Mouse (Mus musculus): ENCODE data around the gene Fbxl7. TPM values are rescaled to one million over a fixed set of nuclear protein-coding genes. Genes with fewer than 3 reads are reported as not detected.

Fbxl7 gene
- polyA plus RNA-seq, 1 experiment: not detected

DNA sequence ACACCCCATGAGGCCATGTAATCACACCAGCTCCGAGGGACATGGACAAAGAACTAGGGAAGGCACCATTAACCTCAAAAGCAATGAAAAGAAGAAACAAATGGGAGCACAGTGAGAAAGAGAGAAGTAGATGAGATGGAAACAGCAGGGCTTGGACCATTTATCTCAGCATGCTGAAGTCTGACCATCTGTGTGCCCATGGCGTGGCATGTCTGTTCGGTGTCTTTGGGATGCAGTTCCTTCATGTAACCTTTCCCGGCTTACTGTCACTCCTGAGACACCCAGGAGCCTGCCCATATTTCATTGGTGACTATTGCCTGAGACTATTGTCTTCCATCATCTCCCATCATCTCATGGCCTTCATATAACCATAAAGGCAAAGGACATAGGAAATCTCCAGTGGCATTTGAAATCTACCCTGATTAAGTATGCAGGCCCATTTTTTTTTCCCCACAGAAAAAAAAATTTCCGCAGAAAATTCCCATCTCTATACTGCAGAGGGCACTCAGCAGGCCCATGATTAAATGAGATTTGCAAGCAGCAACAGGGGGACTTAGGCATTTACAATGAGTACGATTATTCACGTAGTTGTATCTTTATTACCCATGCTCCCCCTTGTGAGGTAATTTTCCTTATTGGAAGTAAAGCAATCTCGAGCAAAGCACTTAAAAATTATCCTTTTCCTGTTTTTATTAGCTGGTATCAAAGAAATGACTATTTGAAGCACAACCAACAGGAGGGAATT lies 15.0 kb downstream of the Fbxl7 start:
- no peak for TF ChIP-seq POLR2A (IDR thresholded peaks at IDR 0.05; ENCODE audit: borderline replicate concordance, low read depth, low read length)
- TF ChIP-seq CTCF (IDR thresholded peaks at IDR 0.05; ENCODE audit: low read depth, low read length): no peak
- H3K4me1 ChIP-seq (ENCODE audit: control insufficient read depth, insufficient read depth, low read length): no peaks in the 10 kb centered on the region
- no peak overlapping the region for H3K27ac ChIP-seq (ENCODE audit: insufficient read depth, low read depth, low read length)
- H3K4me3 ChIP-seq (ENCODE audit: insufficient read depth, low read length): no peak overlapping the region

DNA sequence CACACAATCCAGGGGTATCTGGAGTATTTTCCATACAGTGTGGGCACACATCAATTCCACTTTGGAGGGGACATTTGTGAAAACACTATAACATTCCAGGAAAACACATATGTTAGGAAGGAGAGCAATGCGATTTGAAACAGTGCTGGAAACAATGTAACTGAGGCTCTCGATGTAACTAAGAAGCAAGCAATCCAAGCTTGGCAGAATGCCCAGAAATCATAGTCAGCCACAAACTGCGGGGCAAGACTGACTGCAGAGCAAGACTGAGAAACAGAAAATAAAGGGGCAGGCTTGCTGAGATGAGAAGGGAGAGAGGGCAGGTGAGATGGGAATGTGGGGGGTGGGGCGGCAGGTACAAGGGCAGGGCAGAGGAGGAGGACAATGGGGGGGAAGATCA lies 19.7 kb downstream of the Fbxl7 start:
- H3K4me3 ChIP-seq (ENCODE audit: insufficient read depth, low read length): no peak overlapping the region
- no peak overlapping the region for H3K27ac ChIP-seq (ENCODE audit: insufficient read depth, low read depth, low read length)
- TF ChIP-seq CTCF (IDR thresholded peaks at IDR 0.05; ENCODE audit: low read depth, low read length) (no peak), POLR2A (IDR thresholded peaks at IDR 0.05; ENCODE audit: borderline replicate concordance, low read depth, low read length) (no peak)
- no peaks in the 10 kb centered on the region for H3K4me1 ChIP-seq (ENCODE audit: control insufficient read depth, insufficient read depth, low read length)

DNA sequence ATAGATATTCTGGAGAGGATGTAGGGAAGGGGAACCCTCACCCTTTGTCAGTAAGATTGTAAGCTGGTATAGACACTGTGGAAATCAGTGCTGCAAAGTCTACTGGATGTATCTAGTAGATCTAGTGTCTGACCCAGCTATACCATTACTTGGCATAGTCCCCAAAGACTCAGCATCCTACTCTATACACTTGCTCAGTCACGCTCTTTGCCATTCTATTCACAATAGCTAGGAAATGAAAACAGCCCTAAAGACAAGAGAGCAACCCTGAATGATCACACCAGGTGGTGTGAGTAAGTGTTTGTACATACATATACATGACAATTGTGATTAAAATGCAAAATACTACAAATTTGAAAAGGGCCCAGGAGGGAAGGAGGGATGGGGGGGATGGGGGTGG lies 23.1 kb downstream of the Fbxl7 start:
- no peak overlapping the region for H3K27ac ChIP-seq (ENCODE audit: insufficient read depth, low read depth, low read length)
- H3K4me1 ChIP-seq (ENCODE audit: control insufficient read depth, insufficient read depth, low read length): no peaks in the 10 kb centered on the region
- no peak overlapping the region for H3K4me3 ChIP-seq (ENCODE audit: insufficient read depth, low read length)
- TF ChIP-seq POLR2A (IDR thresholded peaks at IDR 0.05; ENCODE audit: borderline replicate concordance, low read depth, low read length) (no peak), CTCF (IDR thresholded peaks at IDR 0.05; ENCODE audit: low read depth, low read length) (no peak)

DNA sequence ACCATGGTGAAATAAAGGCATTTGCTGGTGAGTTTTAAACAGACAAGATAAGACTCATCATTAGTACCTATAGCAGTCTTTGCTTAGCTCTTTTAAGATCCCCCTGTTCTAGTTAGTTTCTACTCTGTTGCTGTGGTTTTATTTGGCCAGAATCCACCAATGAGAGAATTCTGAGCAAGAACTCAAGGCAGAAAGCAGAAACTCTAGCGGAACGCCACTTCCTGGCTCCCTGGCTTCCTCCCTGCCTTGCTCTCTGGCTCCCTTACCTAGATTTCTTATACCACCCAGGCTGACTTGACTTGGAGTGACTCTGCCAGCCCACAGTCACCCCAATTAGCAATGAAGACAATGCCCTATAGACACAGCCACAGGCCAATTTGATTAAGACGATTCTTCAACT lies 26.2 kb downstream of the Fbxl7 start:
- TF ChIP-seq CTCF (IDR thresholded peaks at IDR 0.05; ENCODE audit: low read depth, low read length) (no peak), POLR2A (IDR thresholded peaks at IDR 0.05; ENCODE audit: borderline replicate concordance, low read depth, low read length) (no peak)
- Histone ChIP-seq H3K4me3 (ENCODE audit: insufficient read depth, low read length) (no peak overlapping the region), H3K27ac (ENCODE audit: insufficient read depth, low read depth, low read length) (no peak overlapping the region), H3K4me1 (ENCODE audit: control insufficient read depth, insufficient read depth, low read length) (no peaks in the 10 kb centered on the region)

DNA sequence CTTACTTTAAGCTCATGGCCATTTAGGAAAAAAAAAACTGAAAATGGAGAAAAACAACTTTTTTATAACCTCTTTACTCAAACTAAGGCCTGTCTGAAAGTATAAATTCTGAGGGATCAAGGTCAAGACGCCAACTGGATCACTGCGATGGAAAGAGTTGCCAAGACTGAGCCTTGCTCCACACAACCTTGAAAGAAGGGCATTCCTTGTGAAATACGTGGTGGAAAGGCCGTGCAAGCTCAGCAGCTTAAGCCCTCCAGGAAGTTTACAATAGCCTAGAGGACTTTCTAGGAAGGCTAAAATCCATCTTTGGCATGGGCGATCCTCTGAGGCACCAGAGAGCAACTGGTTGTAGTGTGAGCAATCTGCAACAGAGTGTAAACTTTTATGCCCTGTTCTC lies 27.9 kb downstream of the Fbxl7 start:
- no peak overlapping the region for H3K27ac ChIP-seq (ENCODE audit: insufficient read depth, low read depth, low read length)
- no peak for TF ChIP-seq POLR2A (IDR thresholded peaks at IDR 0.05; ENCODE audit: borderline replicate concordance, low read depth, low read length)
- TF ChIP-seq CTCF (IDR thresholded peaks at IDR 0.05; ENCODE audit: low read depth, low read length): no peak
- no peaks in the 10 kb centered on the region for H3K4me1 ChIP-seq (ENCODE audit: control insufficient read depth, insufficient read depth, low read length)
- H3K4me3 ChIP-seq (ENCODE audit: insufficient read depth, low read length): no peak overlapping the region

DNA sequence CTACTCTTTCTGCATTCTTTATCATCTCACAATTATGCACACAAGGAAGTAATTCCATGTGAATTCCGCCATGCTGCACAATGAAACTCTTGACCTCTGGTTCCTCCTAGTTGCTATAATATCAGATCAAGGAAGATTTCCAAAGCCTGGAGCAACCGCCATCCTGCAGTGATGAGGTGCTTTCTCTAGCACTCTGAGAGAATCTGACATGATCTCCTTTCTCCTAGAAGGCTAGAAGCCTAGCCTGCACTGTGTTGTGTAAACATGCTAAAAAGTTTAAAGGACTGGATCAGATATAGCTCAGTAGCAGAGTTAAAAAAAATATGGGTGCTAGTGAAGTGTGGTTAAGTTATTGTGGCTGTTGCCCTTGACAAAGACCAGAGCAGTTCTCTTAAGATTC lies 33.2 kb downstream of the Fbxl7 start:
- no peak overlapping the region for H3K4me3 ChIP-seq (ENCODE audit: insufficient read depth, low read length)
- no peak for TF ChIP-seq CTCF (IDR thresholded peaks at IDR 0.05; ENCODE audit: low read depth, low read length)
- no peak for TF ChIP-seq POLR2A (IDR thresholded peaks at IDR 0.05; ENCODE audit: borderline replicate concordance, low read depth, low read length)
- no peak overlapping the region for H3K27ac ChIP-seq (ENCODE audit: insufficient read depth, low read depth, low read length)
- H3K4me1 ChIP-seq (ENCODE audit: control insufficient read depth, insufficient read depth, low read length): no peaks in the 10 kb centered on the region

DNA sequence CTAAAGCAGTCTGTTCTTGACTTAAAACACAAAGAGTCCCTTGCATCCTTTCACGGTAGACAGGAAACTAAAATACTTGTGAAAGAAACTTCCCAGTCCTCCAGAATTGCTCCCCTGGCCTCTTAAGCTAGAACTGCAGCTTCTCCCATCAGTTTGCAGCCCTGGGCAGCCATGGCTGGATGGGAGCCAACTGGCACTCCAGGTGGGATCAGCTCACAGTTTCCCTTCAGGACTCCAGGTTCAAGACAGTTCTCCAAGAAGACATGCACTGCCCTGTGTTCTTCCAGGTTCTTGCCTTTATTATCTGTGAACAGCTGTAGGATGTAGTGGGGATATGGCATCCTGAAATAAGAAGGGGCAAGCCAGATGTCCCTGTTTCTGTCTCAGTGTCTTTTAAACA lies 45.8 kb downstream of the Fbxl7 start:
- no peaks in the 10 kb centered on the region for H3K4me1 ChIP-seq (ENCODE audit: control insufficient read depth, insufficient read depth, low read length)
- H3K4me3 ChIP-seq (ENCODE audit: insufficient read depth, low read length): no peak overlapping the region
- no peak for TF ChIP-seq POLR2A (IDR thresholded peaks at IDR 0.05; ENCODE audit: borderline replicate concordance, low read depth, low read length)
- TF ChIP-seq CTCF (IDR thresholded peaks at IDR 0.05; ENCODE audit: low read depth, low read length): no peak
- H3K27ac ChIP-seq (ENCODE audit: insufficient read depth, low read depth, low read length): no peak overlapping the region

DNA sequence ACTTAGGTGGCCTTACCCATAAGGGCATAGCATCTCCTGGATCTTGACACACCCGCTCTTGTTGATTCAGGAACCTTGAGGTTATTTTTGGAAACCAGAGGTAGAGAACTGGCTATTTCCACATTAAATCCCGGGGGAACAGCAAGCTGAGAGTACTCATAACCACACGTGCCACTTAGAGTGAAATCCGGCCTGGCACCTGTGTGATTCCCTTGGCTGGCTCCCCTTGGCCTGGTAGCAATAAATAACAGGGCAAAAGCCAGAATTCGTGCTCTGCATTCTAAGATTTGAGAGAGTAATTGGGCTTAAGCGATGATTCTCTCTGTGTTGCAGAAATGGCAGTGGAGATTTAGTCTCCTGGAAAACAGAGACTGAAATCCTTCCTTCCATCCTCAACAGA lies 53.2 kb downstream of the Fbxl7 start:
- Histone ChIP-seq H3K4me1 (ENCODE audit: control insufficient read depth, insufficient read depth, low read length) (no peaks in the 10 kb centered on the region), H3K27ac (ENCODE audit: insufficient read depth, low read depth, low read length) (no peak overlapping the region), H3K4me3 (ENCODE audit: insufficient read depth, low read length) (no peak overlapping the region)
- TF ChIP-seq CTCF (IDR thresholded peaks at IDR 0.05; ENCODE audit: low read depth, low read length) (no peak), POLR2A (IDR thresholded peaks at IDR 0.05; ENCODE audit: borderline replicate concordance, low read depth, low read length) (no peak)

DNA sequence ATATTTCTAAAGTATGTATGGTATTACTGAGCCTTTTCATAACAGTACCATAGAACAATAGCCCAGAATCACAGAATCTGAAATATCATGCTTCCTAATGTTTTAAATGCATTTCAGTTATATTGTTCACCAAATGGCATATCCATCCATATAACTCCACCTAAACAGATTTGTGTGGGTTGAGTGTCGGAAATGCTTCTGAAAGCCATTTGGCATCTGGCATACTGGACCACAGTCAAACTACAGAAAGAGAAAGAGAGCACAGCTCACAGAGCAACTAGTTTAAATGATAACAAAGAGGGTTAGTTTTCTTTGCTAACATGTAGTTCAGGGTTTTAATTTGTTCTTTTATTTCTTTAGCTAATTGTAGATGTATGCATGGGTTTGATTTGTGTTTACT lies 57.0 kb downstream of the Fbxl7 start:
- Histone ChIP-seq H3K4me1 (ENCODE audit: control insufficient read depth, insufficient read depth, low read length) (no peaks in the 10 kb centered on the region), H3K4me3 (ENCODE audit: insufficient read depth, low read length) (no peak overlapping the region), H3K27ac (ENCODE audit: insufficient read depth, low read depth, low read length) (no peak overlapping the region)
- TF ChIP-seq CTCF (IDR thresholded peaks at IDR 0.05; ENCODE audit: low read depth, low read length) (no peak), POLR2A (IDR thresholded peaks at IDR 0.05; ENCODE audit: borderline replicate concordance, low read depth, low read length) (no peak)

DNA sequence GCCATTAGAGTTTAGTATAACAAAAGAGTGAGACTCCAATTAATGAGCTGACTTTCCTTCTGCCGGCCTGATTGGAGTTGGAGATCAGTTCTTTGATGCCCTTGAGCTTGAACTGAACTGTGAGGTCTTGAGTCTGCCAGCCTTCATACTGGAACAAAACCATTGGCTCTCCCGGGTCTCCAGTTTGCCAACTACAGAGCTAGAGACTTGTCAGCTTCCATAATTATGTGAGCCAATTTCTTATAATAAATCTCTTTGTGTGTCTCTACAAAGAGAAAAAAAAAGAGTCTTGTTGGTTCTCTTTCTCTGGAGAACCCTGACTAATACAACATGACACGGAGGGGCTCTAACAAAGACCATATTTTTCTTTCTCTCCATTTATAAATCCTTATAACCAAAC lies 58.2 kb downstream of the Fbxl7 start:
- TF ChIP-seq CTCF (IDR thresholded peaks at IDR 0.05; ENCODE audit: low read depth, low read length) (no peak), POLR2A (IDR thresholded peaks at IDR 0.05; ENCODE audit: borderline replicate concordance, low read depth, low read length) (no peak)
- Histone ChIP-seq H3K27ac (ENCODE audit: insufficient read depth, low read depth, low read length) (no peak overlapping the region), H3K4me1 (ENCODE audit: control insufficient read depth, insufficient read depth, low read length) (no peaks in the 10 kb centered on the region), H3K4me3 (ENCODE audit: insufficient read depth, low read length) (no peak overlapping the region)

All from bone marrow macrophage, adult 2 months (primary cell).